Mouse (Mus musculus) Muller cell, postnatal 12 days (primary cell): ENCODE results near the gene Rex2.
"Not testable (repeated sequence)": the region's sequence is repeated elsewhere in the genome, so short reads cannot be mapped to it uniquely, and the experiment has no call there.

Source experiments
- DNase-seq: peaks from one replicate; pipeline ENCODE4 v3.0.0-alpha.2; 2015; ENCODE audit errors: inconsistent ontology term

The Rex2 gene

GRCm38 (mm10) chr4:147021550-147021949, at the start of gene Rex2:
Gene Rex2 (plus strand): TSS chr4:147021850.
- not testable (repeated sequence) for DNase-seq

- not testable (repeated sequence) for DNase-seq
These were observed 45.1 kb upstream of the Rex2 start for GRCm38 (mm10) chr4:146976581-146976980.

- DNase-seq, result not testable (repeated sequence)
These were observed 3.2 kb upstream of the Rex2 start for GRCm38 (mm10) chr4:147018400-147018799.

- DNase-seq, result not testable (repeated sequence)
These were observed 4.7 kb downstream of the Rex2 start for GRCm38 (mm10) chr4:147026374-147026773.

GRCm38 (mm10) chr4:147031308-147032036, 9.8 kb downstream of the Rex2 start:
- not testable (repeated sequence) for DNase-seq

GRCm38 (mm10) chr4:147063768-147064167, 42.1 kb downstream of the Rex2 start:
- DNase-seq, result not testable (repeated sequence)

- DNase-seq, result not testable (repeated sequence)
These were observed 44.2 kb downstream of the Rex2 start for GRCm38 (mm10) chr4:147065861-147066260.

- not testable (repeated sequence) for DNase-seq
These were observed 44.7 kb downstream of the Rex2 start for GRCm38 (mm10) chr4:147066380-147066779.

GRCm38 (mm10) chr4:147095641-147096040, 74.0 kb downstream of the Rex2 start:
- DNase-seq, result not testable (repeated sequence)

- peak; percentile 19 for DNase-seq
These were observed 80.3 kb downstream of the Rex2 start for GRCm38 (mm10) chr4:147101666-147102626.

GRCm38 (mm10) chr4:147103814-147104213, 82.2 kb downstream of the Rex2 start:
- DNase-seq, result not testable (repeated sequence)
